Mouse (Mus musculus): Measurements from ENCODE around the gene Lrmp. TPM values are rescaled to one million over a fixed set of nuclear protein-coding genes. Genes with fewer than 3 reads are reported as not detected.

Lrmp gene
- polyA plus RNA-seq, 1 experiment = 120 TPM

GRCm38 (mm10) chr6:145193446-145193845 lies 78.0 kb downstream of the Lrmp start:
- H3K27me3 ChIP-seq (ENCODE audit: control insufficient read depth, insufficient read depth, low read length) = no peaks in the 10 kb centered on the region
- no peaks in the 10 kb centered on the region for H3K36me3 ChIP-seq (ENCODE audit: control insufficient read depth, insufficient read depth, low read length)
- DNase-seq (ENCODE audit: low read depth in 1 of 2, low spot score in 2 of 2) = peak; percentile 24 to 35
- peak overlapping the region; percentile 12; the same call in 1 of the 2 replicates for H3K27ac ChIP-seq (ENCODE audit: insufficient read depth, low read length)
- H3K4me3 ChIP-seq (ENCODE audit: extremely low read depth, insufficient read depth, insufficient read length) = no peak overlapping the region
- TF ChIP-seq POLR2A (IDR thresholded peaks at IDR 0.05; ENCODE audit: low read depth, low read length) (no peak), CTCF (IDR thresholded peaks at IDR 0.05; ENCODE audit: extremely low read depth, insufficient read depth, insufficient read length, insufficient replicate concordance) (no peak)
- 24% methylated on average over 11 of the region's 11 CpGs for WGBS
- no peaks in the 10 kb centered on the region; the same call in 1 of the 2 replicates for H3K4me1 ChIP-seq (ENCODE audit: control insufficient read depth, insufficient read depth, insufficient read length)

GRCm38 (mm10) chr6:145197949-145198686 lies 82.7 kb downstream of the Lrmp start:
- Histone ChIP-seq H3K36me3 (ENCODE audit: control insufficient read depth, insufficient read depth, low read length) (no peaks in the 10 kb centered on the region), H3K4me1 (ENCODE audit: control insufficient read depth, insufficient read depth, insufficient read length) (no peaks in the 10 kb centered on the region; the same call in 1 of the 2 replicates), H3K4me3 (ENCODE audit: extremely low read depth, insufficient read depth, insufficient read length) (no peak overlapping the region), H3K27me3 (ENCODE audit: control insufficient read depth, insufficient read depth, low read length) (no peaks in the 10 kb centered on the region), H3K27ac (ENCODE audit: insufficient read depth, low read length) (no peak overlapping the region)
- no peak for DNase-seq (ENCODE audit: low read depth in 1 of 2, low spot score in 2 of 2)
- WGBS = 90% methylated on average over 8 of the region's 8 CpGs
- TF ChIP-seq POLR2A (IDR thresholded peaks at IDR 0.05; ENCODE audit: low read depth, low read length) (no peak), CTCF (IDR thresholded peaks at IDR 0.05; ENCODE audit: extremely low read depth, insufficient read depth, insufficient read length, insufficient replicate concordance) (no peak)

DNA sequence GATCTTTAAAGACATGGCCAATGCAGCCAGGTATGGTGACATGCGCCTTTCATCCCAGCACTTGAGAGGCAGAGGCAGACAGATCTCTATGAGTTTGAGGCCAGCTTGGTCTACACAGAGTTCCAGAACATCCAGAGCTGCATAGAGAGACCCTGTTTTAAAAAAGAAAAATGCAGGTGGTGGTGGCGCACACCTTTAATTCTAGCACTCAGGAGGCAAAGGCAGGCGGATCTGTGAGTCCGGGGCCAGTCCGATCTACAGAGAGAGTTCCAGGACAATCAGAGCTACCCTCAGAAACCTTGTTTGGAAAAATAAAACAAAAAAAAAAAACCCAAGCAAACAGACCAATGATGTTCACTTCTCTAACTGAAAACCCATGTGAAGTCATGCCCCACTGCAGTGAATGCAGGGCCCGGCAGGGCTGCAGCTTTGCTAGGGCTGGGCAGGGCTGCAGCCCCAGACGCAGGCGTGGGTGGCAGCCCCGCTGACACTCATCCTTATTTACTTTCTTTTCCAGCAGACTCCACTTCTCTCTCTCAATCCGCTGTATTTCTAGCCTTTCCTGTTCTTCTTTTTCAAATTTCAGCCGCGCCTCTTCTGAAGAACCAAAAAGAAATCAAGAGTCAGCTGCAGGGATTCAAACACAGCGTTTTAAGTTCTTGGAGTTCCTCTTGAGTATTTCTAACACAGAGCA lies 87.1 kb downstream of the Lrmp start:
- DNase-seq (ENCODE audit: low read depth in 1 of 2, low spot score in 2 of 2) = no peak
- no peak for TF ChIP-seq CTCF (IDR thresholded peaks at IDR 0.05; ENCODE audit: extremely low read depth, insufficient read depth, insufficient read length, insufficient replicate concordance)
- no peak for TF ChIP-seq POLR2A (IDR thresholded peaks at IDR 0.05; ENCODE audit: low read depth, low read length)
- 75% methylated on average over 13 of the region's 13 CpGs for WGBS

DNA sequence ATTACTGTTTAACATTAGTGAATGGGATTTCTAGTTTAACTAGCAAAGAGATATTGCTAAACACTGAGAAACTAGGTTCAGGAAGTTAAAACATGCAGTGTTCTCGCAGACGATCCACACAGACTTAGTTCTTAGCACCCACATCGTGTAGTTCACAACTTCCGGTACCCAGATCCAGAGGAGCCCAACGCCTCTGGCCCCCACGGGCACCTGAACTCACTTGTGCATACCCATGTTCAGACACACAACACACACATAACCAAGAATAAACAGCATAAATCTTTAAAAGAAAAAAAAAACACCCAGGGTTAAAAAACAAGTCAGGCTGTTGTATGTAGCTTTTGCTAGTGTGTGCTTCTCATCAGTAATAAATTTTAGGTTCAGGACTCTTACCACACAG lies 89.0 kb downstream of the Lrmp start:
- Histone ChIP-seq H3K27me3 (ENCODE audit: control insufficient read depth, insufficient read depth, low read length) (no peaks in the 10 kb centered on the region), H3K27ac (ENCODE audit: insufficient read depth, low read length) (no peak overlapping the region), H3K4me1 (ENCODE audit: control insufficient read depth, insufficient read depth, insufficient read length) (no peaks in the 10 kb centered on the region), H3K4me3 (ENCODE audit: extremely low read depth, insufficient read depth, insufficient read length) (no peak overlapping the region), H3K36me3 (ENCODE audit: control insufficient read depth, insufficient read depth, low read length) (no peaks in the 10 kb centered on the region)
- TF ChIP-seq POLR2A (IDR thresholded peaks at IDR 0.05; ENCODE audit: low read depth, low read length) (no peak), CTCF (IDR thresholded peaks at IDR 0.05; ENCODE audit: extremely low read depth, insufficient read depth, insufficient read length, insufficient replicate concordance) (no peak)
- no peak for DNase-seq (ENCODE audit: low read depth in 1 of 2, low spot score in 2 of 2)
- WGBS = 87% methylated on average over 6 of the region's 6 CpGs

More for the DNA sequence above, 87.1 kb downstream of the Lrmp start:
- Histone ChIP-seq H3K27ac (ENCODE audit: insufficient read depth, low read length) (no peak overlapping the region), H3K36me3 (ENCODE audit: control insufficient read depth, insufficient read depth, low read length) (no peaks in the 10 kb centered on the region), H3K27me3 (ENCODE audit: control insufficient read depth, insufficient read depth, low read length) (no peaks in the 10 kb centered on the region), H3K4me3 (ENCODE audit: extremely low read depth, insufficient read depth, insufficient read length) (no peak overlapping the region), H3K4me1 (ENCODE audit: control insufficient read depth, insufficient read depth, insufficient read length) (no peaks in the 10 kb centered on the region)

GRCm38 (mm10) chr6:145205142-145205541 lies 89.7 kb downstream of the Lrmp start:
- TF ChIP-seq POLR2A (IDR thresholded peaks at IDR 0.05; ENCODE audit: low read depth, low read length) = no peak
- TF ChIP-seq CTCF (IDR thresholded peaks at IDR 0.05; ENCODE audit: extremely low read depth, insufficient read depth, insufficient read length, insufficient replicate concordance) = no peak
- H3K36me3 ChIP-seq (ENCODE audit: control insufficient read depth, insufficient read depth, low read length) = no peaks in the 10 kb centered on the region
- no peak overlapping the region for H3K4me3 ChIP-seq (ENCODE audit: extremely low read depth, insufficient read depth, insufficient read length)
- no peak for DNase-seq (ENCODE audit: low read depth in 1 of 2, low spot score in 2 of 2)
- WGBS = 92% methylated on average over 10 of the region's 10 CpGs
- no peaks in the 10 kb centered on the region for H3K27me3 ChIP-seq (ENCODE audit: control insufficient read depth, insufficient read depth, low read length)
- H3K4me1 ChIP-seq (ENCODE audit: control insufficient read depth, insufficient read depth, insufficient read length) = no peaks in the 10 kb centered on the region
- no peak overlapping the region for H3K27ac ChIP-seq (ENCODE audit: insufficient read depth, low read length)

DNA sequence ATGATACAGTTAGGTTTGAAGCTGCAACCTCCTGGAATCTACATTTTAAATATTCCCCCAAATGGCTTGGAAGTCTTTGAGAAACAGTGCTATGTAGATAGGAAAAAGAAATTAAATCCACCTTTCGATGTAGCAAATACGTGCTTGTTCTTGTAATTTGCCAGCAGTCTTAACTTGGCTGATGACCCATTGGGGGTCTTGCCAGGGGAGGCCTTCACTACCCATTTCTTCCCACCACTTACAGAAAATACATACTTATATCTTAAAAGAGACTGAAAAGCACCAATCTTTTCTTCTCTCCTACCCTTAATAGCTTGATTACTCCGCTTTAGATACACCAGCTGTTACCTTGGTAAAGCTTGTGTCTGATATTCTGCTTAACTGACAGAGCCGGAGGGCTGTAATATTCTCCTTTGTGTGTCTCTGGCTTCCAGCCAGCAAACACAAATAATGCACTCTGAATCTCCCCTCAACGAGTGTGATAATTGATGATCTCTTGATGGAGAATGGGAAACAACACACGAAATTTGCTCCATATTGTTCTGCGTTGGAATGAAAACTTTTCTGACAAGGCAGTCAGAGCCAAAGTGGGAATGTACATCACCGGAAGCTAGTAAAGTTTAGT lies 94.7 kb downstream of the Lrmp start:
- Histone ChIP-seq H3K27me3 (ENCODE audit: control insufficient read depth, insufficient read depth, low read length) (no peaks in the 10 kb centered on the region), H3K27ac (ENCODE audit: insufficient read depth, low read length) (no peak overlapping the region), H3K4me3 (ENCODE audit: extremely low read depth, insufficient read depth, insufficient read length) (peak overlapping the region; percentile 66), H3K4me1 (ENCODE audit: control insufficient read depth, insufficient read depth, insufficient read length) (no peaks in the 10 kb centered on the region; the same call in 1 of the 2 replicates), H3K36me3 (ENCODE audit: control insufficient read depth, insufficient read depth, low read length) (no peaks in the 10 kb centered on the region)
- TF ChIP-seq POLR2A (IDR thresholded peaks at IDR 0.05; ENCODE audit: low read depth, low read length) (no peak), CTCF (IDR thresholded peaks at IDR 0.05; ENCODE audit: extremely low read depth, insufficient read depth, insufficient read length, insufficient replicate concordance) (no peak)
- WGBS = 35% methylated on average over 8 of the region's 8 CpGs
- no peak for DNase-seq (ENCODE audit: low read depth in 1 of 2, low spot score in 2 of 2)
